Mouse (Mus musculus) liver, embryonic 16.5 days (tissue): ENCODE results near the gene Ano6. TPM values are rescaled to one million over a fixed set of nuclear protein-coding genes. Genes with fewer than 3 reads are reported as not detected.

Experiments
- ATAC-seq: fragments of 200-750 bp; cut with Nextera tagmentation; 2 replicates; pipeline ENCODE4 v1.8.0; 2017; ENCODE audit warnings: low read depth, mild to moderate bottlenecking, moderate number of reproducible peaks, moderate library complexity
- H3K27ac ChIP-seq: fragments of 300-500 bp; sonication (generic); 2 replicates; pipeline ENCODE4 v1.5.1; 2014; ENCODE audit warnings: mild to moderate bottlenecking, low read length
- H3K27me3 ChIP-seq: fragments of 300-500 bp; sonication (generic); 2 replicates; pipeline ENCODE4 v1.6.1; 2014; ENCODE audit warnings: low read depth, low read length, mixed read lengths; ENCODE audit not compliant: control insufficient read depth, insufficient read depth
- H3K36me3 ChIP-seq: fragments of 300-500 bp; sonication (generic); 2 replicates; pipeline ENCODE4 v1.6.1; 2014; ENCODE audit warnings: mild to moderate bottlenecking; ENCODE audit not compliant: control insufficient read depth, insufficient read depth
- H3K4me1 ChIP-seq: fragments of 300-500 bp; sonication (generic); 2 replicates; pipeline ENCODE4 v1.6.1; 2014; ENCODE audit warnings: low read depth, low read length, mixed read lengths; ENCODE audit not compliant: control insufficient read depth
- H3K4me2 ChIP-seq: fragments of 300-500 bp; sonication (generic); 2 replicates; pipeline ENCODE4 v1.6.1; 2014; ENCODE audit warnings: low read depth, low read length, mixed read lengths
- H3K4me3 ChIP-seq: fragments of 300-500 bp; sonication (generic); 2 replicates; pipeline ENCODE4 v1.5.1; 2014; ENCODE audit warnings: low read depth, mild to moderate bottlenecking, low read length
- H3K9ac ChIP-seq: fragments of 300-500 bp; sonication (generic); 2 replicates; pipeline ENCODE4 v1.6.1; 2014; ENCODE audit warnings: low read depth, low read length
- H3K9me3 ChIP-seq: fragments of 300-500 bp; sonication (generic); replicated peaks from 2 replicates; pipeline ENCODE4 v1.6.1; 2016; ENCODE audit warnings: low read length; ENCODE audit not compliant: control insufficient read depth
- WGBS: fragments of 180-500 bp; shearing (Covaris S2); extraction: QIAGEN DNeasy Blood & Tissue Kit; methylation state at CpG from one replicate; pipeline ENCODE4 v1.1.7; 2014; ENCODE audit not compliant: insufficient replicate concordance; 5-methylcytosine and 5-hydroxymethylcytosine counted together
- microRNA-seq: library from miRNA; unstranded; fragments of <30 nt; microRNA quantifications from one replicate; pipeline ENCODE4, GENCODE M21; 2016
- polyA plus RNA-seq: library from polyadenylated mRNA; unstranded; fragments of >200 nt; fragmentation: Nextera tagmentation; extraction: Ambion mirVana; gene quantifications from 2 replicates; pipeline ENCODE4 v1.2.1, GENCODE M21; 2015

Gene Ano6
- polyA plus RNA-seq, 1 experiment from 2014 or later: 10.5 TPM

GRCm38 (mm10) chr15:96012391-96012775 is 221.7 kb downstream of the Ano6 start:
- no peak overlapping the region for H3K27ac ChIP-seq
- no peaks in the 10 kb centered on the region for H3K4me1 ChIP-seq
- ATAC-seq: no peak
- WGBS: 56% methylated on average over 8 of the region's 8 CpGs
- no peak overlapping the region for H3K4me2 ChIP-seq
- no peaks in the 10 kb centered on the region for H3K36me3 ChIP-seq
- H3K9me3 ChIP-seq: peaks cover 3% of the 10 kb centered on the region; the same call in 1 of the 2 replicates
- no peak overlapping the region for H3K9ac ChIP-seq
- no peak overlapping the region for H3K4me3 ChIP-seq
- no peaks in the 10 kb centered on the region for H3K27me3 ChIP-seq

- ATAC-seq: no peak
- Histone ChIP-seq H3K27me3 (no peaks in the 10 kb centered on the region), H3K4me3 (no peak overlapping the region), H3K4me2 (no peak overlapping the region), H3K9ac (no peak overlapping the region), H3K36me3 (no peaks in the 10 kb centered on the region), H3K9me3 (peaks cover 3% of the 10 kb centered on the region; the same call in 1 of the 2 replicates), H3K4me1 (no peaks in the 10 kb centered on the region), H3K27ac (no peak overlapping the region)
- 60% methylated on average over 4 of the region's 4 CpGs for WGBS
Observed at GRCm38 (mm10) chr15:96014501-96014900, 223.9 kb downstream of the Ano6 start.

DNA sequence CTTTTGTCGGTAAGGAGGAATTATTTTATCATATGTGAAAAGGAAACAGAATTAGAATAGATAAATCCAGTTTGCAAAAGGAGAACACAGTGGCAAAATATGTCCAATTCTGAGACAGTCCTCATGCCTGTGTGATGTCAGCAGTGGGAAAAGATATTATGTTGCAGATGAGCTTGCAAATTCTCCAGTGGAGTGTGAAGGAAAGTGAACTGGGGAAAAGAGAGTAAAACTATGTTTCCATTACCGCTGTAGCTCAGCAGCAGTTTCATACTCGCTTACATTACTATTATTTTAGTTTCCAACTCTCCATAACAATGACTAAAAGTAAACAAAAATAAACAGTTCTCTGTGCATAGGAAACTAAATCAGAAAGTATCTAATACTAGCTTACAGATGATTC is 229.8 kb downstream of the Ano6 start:
- Histone ChIP-seq H3K9me3 (peaks cover under 1% of the 10 kb centered on the region; the same call in 1 of the 2 replicates), H3K27me3 (no peaks in the 10 kb centered on the region)
- WGBS: 72% methylated on average over 3 of the region's 3 CpGs

DNA sequence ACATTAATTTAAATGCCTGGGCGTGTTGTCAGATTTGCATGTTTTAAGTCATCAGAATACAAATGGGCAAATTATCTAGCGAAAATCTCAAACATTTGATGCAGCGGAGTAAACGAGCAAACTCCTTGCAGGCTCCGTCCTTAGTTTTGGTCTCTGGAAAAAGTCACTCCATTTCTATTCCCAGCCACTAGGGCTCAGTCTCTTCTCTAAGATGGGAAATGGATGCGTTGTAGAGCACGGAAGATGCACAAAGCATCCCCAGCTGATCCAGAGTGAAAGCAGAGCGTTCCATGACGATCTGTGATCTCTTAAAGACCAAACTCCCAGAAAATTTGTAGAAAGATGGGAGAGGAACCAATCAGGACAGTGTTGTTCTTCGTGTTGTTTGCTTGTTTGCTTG is 230.9 kb downstream of the Ano6 start:
- H3K9ac ChIP-seq: no peak overlapping the region
- no peak overlapping the region for H3K4me3 ChIP-seq
- no peak overlapping the region for H3K27ac ChIP-seq
- no peaks in the 10 kb centered on the region for H3K27me3 ChIP-seq
- ATAC-seq: no peak
- no peak overlapping the region for H3K4me2 ChIP-seq
- H3K36me3 ChIP-seq: no peaks in the 10 kb centered on the region
- WGBS: 56% methylated on average over 10 of the region's 10 CpGs
- no peaks in the 10 kb centered on the region for H3K9me3 ChIP-seq
- H3K4me1 ChIP-seq: no peaks in the 10 kb centered on the region

More for the DNA sequence above, 229.8 kb downstream of the Ano6 start:
- Histone ChIP-seq H3K4me2 (no peak overlapping the region), H3K4me3 (no peak overlapping the region), H3K27ac (no peak overlapping the region), H3K4me1 (no peaks in the 10 kb centered on the region), H3K36me3 (no peaks in the 10 kb centered on the region), H3K9ac (no peak overlapping the region)
- ATAC-seq: no peak

Small RNAs within 50 kb of the gene (microRNA-seq; reads per million reads assigned to microRNA genes)
- not detected for gene Gm25070

Other genes with a start within 250 kb of the Ano6 start
- gene Dbx2, start 134.9 kb upstream of the Ano6 start, polyA plus RNA-seq: not detected in 2 replicates